ENCODE assay signal across 8 mouse cellular contexts in the genomic region with DNA sequence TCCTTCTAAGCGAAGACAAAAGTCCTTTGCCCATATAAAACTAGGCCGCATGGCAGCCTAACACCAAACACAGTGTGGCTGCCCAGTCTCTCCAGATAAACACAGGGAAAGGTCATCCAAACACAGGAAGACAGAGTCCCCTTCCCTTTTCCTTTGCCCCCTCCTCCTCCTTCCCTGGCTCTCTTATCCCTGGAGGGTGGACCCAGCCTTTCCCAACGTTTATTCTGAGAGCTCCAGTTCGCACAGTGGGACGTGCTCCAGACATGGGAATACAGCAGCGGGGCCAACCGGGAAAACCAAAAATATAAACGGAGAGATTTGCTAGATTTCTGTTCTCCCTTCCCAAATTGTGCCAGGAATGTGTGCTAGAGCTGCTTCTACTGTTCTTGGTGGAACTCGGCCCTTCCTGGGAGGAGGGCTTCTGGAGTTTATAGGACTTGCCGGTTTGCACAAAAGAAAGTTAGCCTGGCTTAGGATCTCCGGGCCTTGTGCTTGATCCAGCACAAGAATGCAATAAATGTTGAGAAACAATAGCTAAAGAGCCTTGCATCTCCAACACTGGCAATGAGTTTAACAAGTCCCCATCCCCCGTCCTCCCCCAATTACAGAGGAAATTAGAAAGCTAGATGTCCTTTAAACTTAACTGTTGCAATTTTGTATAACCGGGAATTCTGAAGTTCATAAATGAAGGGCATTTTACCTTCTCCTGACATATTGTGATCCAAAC. TPM values are rescaled to one million over a fixed set of nuclear protein-coding genes. Genes with fewer than 3 reads are reported as not detected.
DNase-seq lines count a peak whose midpoint lies in the region; ATAC-seq lines count a peak whose summit lies in the region.

No protein-coding gene starts in this region.

- 39% methylated on average over 13 of the region's 13 CpGs for WGBS in intestine, embryonic 15.5 days
- 37% methylated on average over 13 of the region's 13 CpGs for WGBS in lung, embryonic 15.5 days

- H3K27me3 ChIP-seq in intestine, embryonic 15.5 days (replicated peaks) = no peaks in the 10 kb centered on the region
- H3K27me3 ChIP-seq in lung, embryonic 15.5 days = no peaks in the 10 kb centered on the region

- peak overlapping the region; percentile 52 for H3K27ac ChIP-seq in intestine, embryonic 15.5 days
- peak overlapping the region; percentile 94 for H3K27ac ChIP-seq in lung, embryonic 15.5 days

- ATAC-seq in intestine, embryonic 15.5 days = no peak
- peak; percentile 91 for ATAC-seq in lung, embryonic 15.5 days (ENCODE audit: borderline replicate concordance, extremely low read depth, low FRiP score, low TSS enrichment)
- ATAC-seq in CD4-positive, CD25-positive, alpha-beta regulatory T cell, adult 4 months = no peak

- H3K9me3 ChIP-seq in intestine, embryonic 15.5 days = no peaks in the 10 kb centered on the region
- no peaks in the 10 kb centered on the region for H3K9me3 ChIP-seq in lung, embryonic 15.5 days

- H3K4me2 ChIP-seq in intestine, embryonic 15.5 days (replicated peaks) = no peak overlapping the region
- peak overlapping the region; percentile 36 for H3K4me2 ChIP-seq in lung, embryonic 15.5 days

- H3K36me3 ChIP-seq in intestine, embryonic 15.5 days = no peaks in the 10 kb centered on the region
- no peaks in the 10 kb centered on the region for H3K36me3 ChIP-seq in lung, embryonic 15.5 days

- peak; percentile 53 for DNase-seq in gastrocnemius, adult 18-20 months (ENCODE audit: low spot score)
- DNase-seq in gastrocnemius, postnatal 4 days (ENCODE audit: low spot score in 2 of 2) = no peak
- DNase-seq in fat pad, adult 2 months (ENCODE audit: extremely low read depth, low read depth, low spot score) = peak; percentile 46
- DNase-seq in cerebellum, postnatal 10 days = no peak
- no peak for DNase-seq in cerebellum, adult 9-10 months

- no peaks in the 10 kb centered on the region for H3K4me1 ChIP-seq in intestine, embryonic 15.5 days (replicated peaks)
- H3K4me1 ChIP-seq in lung, embryonic 15.5 days = peaks cover 8% of the 10 kb centered on the region; the same call in 1 of the 2 replicates

- no peak overlapping the region for H3K9ac ChIP-seq in intestine, embryonic 15.5 days
- H3K9ac ChIP-seq in lung, embryonic 15.5 days = no peak overlapping the region

- no peak overlapping the region for H3K4me3 ChIP-seq in intestine, embryonic 15.5 days (replicated peaks)
- H3K4me3 ChIP-seq in lung, embryonic 15.5 days = no peak overlapping the region

RNA-seq across cellular contexts. Expression of a gene that starts 37.7 kb away (rescaled TPM):
- total RNA-seq in gastrocnemius, adult 18-20 months (2021) = 10 to 100 TPM in 1 of 2 experiments, 1 to 10 TPM in 1; 9.0 to 18.0 TPM
- total RNA-seq in gastrocnemius, postnatal 4 days (2021) = 100 to 1,000 TPM in 1 of 2 experiments, 10 to 100 TPM in 1; 87.7 to 101 TPM
- polyA plus RNA-seq in intestine, embryonic 15.5 days (2015; fragmentation: Nextera tagmentation; extraction: Ambion mirVana) = 31.5 and 40.1 TPM in 2 replicates
- 55.9 and 59.5 TPM in 2 replicates for polyA plus RNA-seq in lung, embryonic 15.5 days (2015; fragmentation: Nextera tagmentation; extraction: Ambion mirVana)
- polyA plus RNA-seq in CD4-positive, CD25-positive, alpha-beta regulatory T cell, adult 4 months (2017; shearing (Covaris generic)) = under 1 TPM; 0.92 to 0.94 TPM

Comparison
In these comparisons a context has a peak if more than half of its experiments do, and no peak if none do; other contexts are left out.
1. DNase-seq: peak in gastrocnemius, adult 18-20 months (single experiment) and fat pad, adult 2 months (single experiment); none in gastrocnemius, postnatal 4 days (0 of 2), cerebellum, postnatal 10 days (0 of 2) and cerebellum, adult 9-10 months (single experiment).
2. RNA of a gene that starts 37.7 kb away (polyA plus RNA-seq): 55.9 to 59.5 TPM in lung, embryonic 15.5 days and 31.5 to 40.1 TPM in intestine, embryonic 15.5 days; 0.92 to 0.94 TPM in CD4-positive, CD25-positive, alpha-beta regulatory T cell, adult 4 months; every median in the first group is over 10 times any median in the second.